Mouse (Mus musculus): ENCODE data around the gene Ccdc183. TPM values are rescaled to one million over a fixed set of nuclear protein-coding genes. Genes with fewer than 3 reads are reported as not detected.

The Ccdc183 gene
- polyA plus RNA-seq, 1 experiment from 2014 or later, result 0.09 TPM

DNA sequence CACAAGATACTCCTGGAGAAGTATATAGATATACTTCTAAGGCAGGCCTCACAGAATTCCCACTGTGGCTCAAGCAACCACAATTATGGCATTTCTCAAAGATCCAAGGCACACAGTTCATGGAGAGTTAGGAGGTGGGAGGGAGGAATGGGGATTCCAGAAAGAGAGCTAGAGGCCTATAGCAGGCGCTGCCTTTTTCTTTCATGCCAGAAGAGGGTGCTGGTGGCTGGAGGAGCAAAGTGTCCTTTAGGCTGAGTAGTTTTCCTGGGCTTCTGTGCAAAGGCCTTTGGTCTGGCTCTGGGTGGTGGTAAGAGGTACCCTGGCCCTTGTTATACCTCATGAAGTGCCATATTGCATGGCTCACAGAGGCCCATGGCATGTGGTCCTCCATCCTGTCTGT, 16.6 kb upstream of the Ccdc183 start:
- no peak for ATAC-seq (ENCODE audit: low read depth)
- Histone ChIP-seq H3K36me3 (no peaks in the 10 kb centered on the region), H3K4me1 (replicated peaks) (no peaks in the 10 kb centered on the region), H3K27me3 (no peaks in the 10 kb centered on the region), H3K9me3 (replicated peaks) (no peaks in the 10 kb centered on the region), H3K9ac (no peak overlapping the region), H3K4me3 (replicated peaks) (no peak overlapping the region), H3K4me2 (no peak overlapping the region), H3K27ac (no peak overlapping the region)
- no peak for DNase-seq
- 50% methylated on average over 1 of the region's 1 CpGs for WGBS (ENCODE audit: insufficient replicate concordance)

DNA sequence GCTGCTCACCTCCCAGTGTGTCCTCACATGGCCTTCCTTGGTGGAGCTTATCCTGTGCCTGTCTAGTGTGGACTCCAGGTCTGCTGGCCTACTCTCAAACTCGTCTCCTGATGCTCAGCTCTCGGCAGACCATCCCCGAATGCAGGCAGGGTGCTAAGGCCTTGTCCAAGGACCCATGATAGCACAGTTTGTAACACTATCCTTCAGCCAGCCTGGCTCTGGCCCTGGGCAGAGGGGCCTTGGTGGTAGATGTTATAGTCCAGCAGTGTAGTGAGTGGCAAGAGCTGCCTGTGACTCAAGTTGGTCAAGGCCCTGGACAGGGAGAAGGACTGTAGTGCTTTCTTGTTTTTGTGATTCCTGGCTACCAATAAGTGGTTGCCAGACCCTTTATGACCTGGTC, 16.1 kb upstream of the Ccdc183 start:
- no peak overlapping the region for H3K27ac ChIP-seq
- no peak for DNase-seq
- no peak for ATAC-seq (ENCODE audit: low read depth)
- H3K9me3 ChIP-seq (replicated peaks), result no peaks in the 10 kb centered on the region
- H3K4me1 ChIP-seq (replicated peaks), result no peaks in the 10 kb centered on the region
- no peak overlapping the region for H3K4me2 ChIP-seq
- H3K27me3 ChIP-seq, result no peaks in the 10 kb centered on the region
- no peak overlapping the region for H3K9ac ChIP-seq
- WGBS (ENCODE audit: insufficient replicate concordance), result 52% methylated on average over 3 of the region's 3 CpGs
- H3K36me3 ChIP-seq, result no peaks in the 10 kb centered on the region
- H3K4me3 ChIP-seq (replicated peaks), result no peak overlapping the region

DNA sequence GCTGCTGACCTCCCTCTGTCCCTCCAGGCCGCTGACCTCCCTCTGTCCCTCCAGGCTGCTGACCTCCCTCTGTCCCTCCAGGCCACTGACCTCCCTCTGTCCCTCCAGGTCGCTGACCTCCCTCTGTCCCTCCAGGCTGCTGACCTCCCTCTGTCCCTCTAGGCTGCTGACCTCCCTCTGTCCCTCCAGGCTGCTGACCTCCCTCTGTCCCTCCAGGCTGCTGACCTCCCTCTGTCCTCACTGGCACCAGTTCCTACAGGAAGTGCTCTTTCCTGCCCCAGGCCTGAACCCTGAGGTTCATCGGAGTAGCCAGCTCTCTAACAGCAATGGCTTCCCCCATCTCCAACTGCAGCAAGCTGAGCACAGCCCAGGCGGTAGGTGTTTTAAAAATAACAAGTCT, 11.3 kb upstream of the Ccdc183 start:
- Histone ChIP-seq H3K27ac (no peak overlapping the region), H3K4me3 (replicated peaks) (no peak overlapping the region)

DNA sequence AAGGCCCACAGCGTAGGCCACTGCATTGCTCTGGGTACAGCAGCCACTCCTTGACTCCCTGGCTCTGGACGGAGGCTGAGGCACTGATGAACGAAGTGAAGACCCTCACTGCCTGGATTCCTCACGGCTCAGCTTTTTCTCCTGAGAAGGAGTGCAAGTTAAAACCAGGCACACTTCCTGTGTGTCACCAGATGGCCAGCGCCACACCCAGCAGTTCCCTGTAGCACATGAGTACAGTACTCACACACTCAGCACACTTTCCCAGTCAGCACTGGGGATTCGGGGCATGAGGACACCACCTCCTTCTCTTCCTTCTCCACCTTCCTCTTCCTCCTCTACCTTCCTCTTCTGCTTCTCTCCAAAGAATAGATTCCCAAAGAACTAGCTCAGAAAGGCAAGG, 10.3 kb upstream of the Ccdc183 start, which contains the start of gene Fcna:
TSS of gene Fcna (minus strand) at position 220 of the 400 bp plus-strand sequence.
- H3K4me1 ChIP-seq (replicated peaks), result no peaks in the 10 kb centered on the region
- no peaks in the 10 kb centered on the region for H3K9me3 ChIP-seq (replicated peaks)
- H3K9ac ChIP-seq, result no peak within 1 kb of the TSS
- H3K4me3 ChIP-seq (replicated peaks), result no peak within 1 kb of the TSS
- no peaks in the 10 kb centered on the region for H3K27me3 ChIP-seq
- 39% methylated on average over 6 of the region's 6 CpGs for WGBS (ENCODE audit: insufficient replicate concordance)
- H3K27ac ChIP-seq, result no peak within 1 kb of the TSS
- H3K4me2 ChIP-seq, result no peak within 1 kb of the TSS
- ATAC-seq (ENCODE audit: low read depth) (peak; percentile 27; the same call in 1 of the 2 replicates), DNase-seq (no peak)
- H3K36me3 ChIP-seq, result no peaks in the 10 kb centered on the region

More for the DNA sequence above, 11.3 kb upstream of the Ccdc183 start:
- DNase-seq (no peak), ATAC-seq (ENCODE audit: low read depth) (no peak; the same call in 1 of the 2 replicates)
- Histone ChIP-seq H3K9me3 (replicated peaks) (no peaks in the 10 kb centered on the region), H3K4me1 (replicated peaks) (no peaks in the 10 kb centered on the region), H3K9ac (no peak overlapping the region), H3K27me3 (no peaks in the 10 kb centered on the region), H3K36me3 (no peaks in the 10 kb centered on the region), H3K4me2 (no peak overlapping the region)
- WGBS (ENCODE audit: insufficient replicate concordance), result 27% methylated on average over 4 of the region's 4 CpGs

DNA sequence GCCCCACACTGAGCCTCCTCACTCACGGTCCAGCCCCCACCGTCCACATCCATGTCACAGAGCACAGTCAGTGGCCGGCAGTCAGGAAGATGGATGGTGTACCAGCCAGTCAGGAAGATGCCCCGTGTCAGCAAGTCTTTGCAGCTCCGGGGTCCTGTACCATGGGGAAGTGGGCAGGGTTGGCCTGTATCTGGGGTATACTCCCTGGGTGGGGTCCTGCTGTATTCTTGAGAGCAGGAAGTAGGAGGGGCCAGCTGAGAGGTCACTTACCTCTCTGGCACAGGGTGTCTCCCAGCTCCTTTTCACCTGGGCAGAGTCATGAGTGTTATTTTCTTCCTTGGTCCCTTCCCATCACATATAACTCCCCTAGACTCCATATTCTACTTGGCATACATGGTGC, 8.5 kb upstream of the Ccdc183 start:
- Histone ChIP-seq H3K36me3 (no peaks in the 10 kb centered on the region), H3K9ac (no peak overlapping the region), H3K4me2 (no peak overlapping the region), H3K27me3 (no peaks in the 10 kb centered on the region), H3K27ac (no peak overlapping the region), H3K4me1 (replicated peaks) (peaks cover 11% of the 10 kb centered on the region), H3K9me3 (replicated peaks) (no peaks in the 10 kb centered on the region), H3K4me3 (replicated peaks) (no peak overlapping the region)
- WGBS (ENCODE audit: insufficient replicate concordance), result 30% methylated on average over 5 of the region's 5 CpGs
- no peak for ATAC-seq (ENCODE audit: low read depth)
- no peak for DNase-seq

DNA sequence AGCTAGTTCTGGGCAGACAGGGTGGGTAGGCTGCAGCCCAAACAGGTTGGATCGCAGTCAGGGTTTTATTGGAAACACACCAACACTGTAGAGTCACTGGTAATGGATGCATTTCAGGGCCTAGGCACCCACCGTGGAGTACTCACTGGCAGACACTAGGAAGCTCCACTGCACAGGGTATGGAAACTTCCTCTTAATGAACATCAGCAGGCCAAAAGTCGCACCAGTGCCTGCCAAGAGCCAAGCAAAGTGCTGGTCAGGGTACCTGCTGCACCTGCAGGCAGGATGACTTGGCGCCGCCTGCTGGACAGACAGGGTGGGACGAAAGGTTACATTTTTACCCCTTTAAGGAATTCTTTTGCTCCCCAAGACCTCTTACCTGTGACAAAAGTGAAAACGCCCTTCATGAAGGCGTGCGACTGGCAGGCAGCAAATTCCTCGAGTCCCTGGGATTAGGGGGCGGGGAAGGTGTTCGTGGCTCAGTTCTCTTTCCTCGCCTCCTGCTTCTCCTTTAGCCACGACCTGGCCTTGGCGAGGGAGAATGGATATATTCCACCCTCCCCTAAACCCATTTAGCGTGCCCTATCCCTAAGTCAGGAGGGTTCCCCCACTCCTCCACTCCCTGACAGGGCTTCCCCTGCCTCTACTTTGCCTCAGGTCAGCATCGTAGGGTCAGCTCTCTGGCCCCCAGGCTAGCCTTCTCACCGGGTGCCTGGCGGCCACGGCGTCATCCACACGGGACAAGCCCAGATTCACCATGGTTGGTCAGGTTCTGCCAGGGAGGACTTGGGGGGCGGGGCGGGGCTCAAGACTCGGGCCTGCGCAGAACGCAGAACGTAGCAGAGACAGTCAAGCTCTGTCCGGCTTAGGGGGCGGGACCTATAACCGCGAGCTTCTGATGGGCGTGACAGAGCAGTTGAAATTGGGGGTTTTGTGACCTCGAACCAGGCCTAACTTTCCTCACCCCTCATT, 4.0 kb upstream of the Ccdc183 start, which contains the start of gene Tmem141:
TSS of gene Tmem141 (minus strand) at position 777 of the 972 bp plus-strand sequence.
- peak within 1 kb of the TSS; percentile 54 for H3K9ac ChIP-seq
- peak within 1 kb of the TSS; percentile 53 for H3K4me3 ChIP-seq (replicated peaks)
- peak; percentile 81 for ATAC-seq (ENCODE audit: low read depth)
- no peaks in the 10 kb centered on the region for H3K9me3 ChIP-seq (replicated peaks)
- peak within 1 kb of the TSS; percentile 72 for H3K4me2 ChIP-seq
- DNase-seq, result peak; percentile 67
- H3K4me1 ChIP-seq (replicated peaks), result peaks cover 13% of the 10 kb centered on the region
- peaks cover 35% of the 10 kb centered on the region for H3K27me3 ChIP-seq
- H3K36me3 ChIP-seq, result no peaks in the 10 kb centered on the region
- H3K27ac ChIP-seq, result no peak within 1 kb of the TSS
- 6% methylated on average over 34 of the region's 34 CpGs for WGBS (ENCODE audit: insufficient replicate concordance)

DNA sequence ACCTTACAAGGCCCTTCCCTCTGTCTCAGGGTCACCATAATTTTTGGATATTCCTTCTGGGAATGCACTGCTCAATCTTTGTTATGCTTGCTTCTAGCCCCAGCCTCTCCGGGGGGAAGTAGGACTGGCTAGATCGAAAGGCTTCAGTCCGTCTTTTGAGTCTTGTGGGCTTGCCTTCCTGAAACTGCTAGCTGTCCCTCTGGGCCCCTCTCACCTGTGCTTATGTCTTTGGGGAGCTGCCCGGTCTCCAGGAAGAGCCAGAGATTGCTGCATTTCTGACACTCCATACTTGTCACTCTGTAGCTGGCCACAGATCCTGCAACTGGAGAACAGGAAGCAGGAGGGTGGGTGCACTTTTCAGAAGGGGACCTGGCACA, 3.4 kb upstream of the Ccdc183 start:
- Histone ChIP-seq H3K4me1 (replicated peaks) (peaks cover 20% of the 10 kb centered on the region), H3K4me3 (replicated peaks) (no peak overlapping the region), H3K9ac (no peak overlapping the region), H3K4me2 (peak overlapping the region; percentile 72), H3K27ac (no peak overlapping the region), H3K9me3 (replicated peaks) (no peaks in the 10 kb centered on the region), H3K36me3 (no peaks in the 10 kb centered on the region), H3K27me3 (peaks cover 42% of the 10 kb centered on the region)
- 50% methylated on average over 4 of the region's 4 CpGs for WGBS (ENCODE audit: insufficient replicate concordance)
- no peak for DNase-seq
- ATAC-seq (ENCODE audit: low read depth), result no peak

DNA sequence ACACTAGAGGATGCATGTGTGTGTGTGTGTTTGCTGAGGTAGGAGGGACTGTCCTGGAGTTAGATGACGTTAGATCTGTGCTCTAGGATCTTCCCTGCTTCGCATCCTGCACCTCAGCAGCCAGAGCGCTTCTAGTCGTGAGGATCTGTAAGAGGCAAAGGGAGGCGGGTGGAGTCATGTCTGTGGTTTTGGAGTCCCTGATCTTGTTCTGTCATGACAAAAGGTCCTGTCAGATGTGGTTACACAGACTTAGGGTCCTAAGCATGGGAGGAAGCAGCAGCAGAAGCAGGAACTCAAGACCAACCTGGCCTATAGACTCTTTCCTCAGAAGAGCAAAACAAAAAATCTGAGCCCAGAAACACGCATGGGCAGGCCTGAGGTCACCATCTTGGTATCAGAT, 2.9 kb upstream of the Ccdc183 start:
- Histone ChIP-seq H3K9me3 (replicated peaks) (no peaks in the 10 kb centered on the region), H3K9ac (no peak overlapping the region), H3K4me1 (replicated peaks) (peaks cover 22% of the 10 kb centered on the region), H3K27me3 (peaks cover 46% of the 10 kb centered on the region), H3K27ac (no peak overlapping the region), H3K4me3 (replicated peaks) (no peak overlapping the region), H3K4me2 (no peak overlapping the region), H3K36me3 (no peaks in the 10 kb centered on the region)
- DNase-seq, result no peak
- WGBS (ENCODE audit: insufficient replicate concordance), result 16% methylated on average over 6 of the region's 6 CpGs
- no peak for ATAC-seq (ENCODE audit: low read depth)

DNA sequence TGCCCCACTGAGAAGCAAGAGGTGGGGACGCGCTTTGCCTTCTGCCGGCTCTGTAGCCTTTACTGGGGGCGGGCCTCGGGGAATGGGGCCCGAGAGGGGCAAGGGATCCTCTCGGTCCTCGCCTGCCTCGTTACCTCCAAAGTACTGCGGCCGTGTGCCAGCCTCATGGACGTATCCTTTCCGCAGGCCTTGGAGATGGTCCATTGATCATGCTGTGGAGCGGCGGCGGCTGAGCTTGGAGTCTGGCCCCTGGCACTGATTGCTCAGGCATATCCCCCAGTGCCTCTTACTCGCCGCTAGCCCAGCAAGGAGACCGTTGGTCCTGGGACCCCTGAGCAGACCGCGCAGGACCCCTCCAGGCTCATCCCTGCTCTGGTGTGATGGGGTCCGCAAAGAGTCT, 1.1 kb downstream of the Ccdc183 start:
- no peak for ATAC-seq (ENCODE audit: low read depth)
- Histone ChIP-seq H3K36me3 (no peaks in the 10 kb centered on the region), H3K4me3 (replicated peaks) (no peak overlapping the region), H3K4me2 (peak overlapping the region; percentile 21; the same call in 1 of the 2 replicates), H3K9ac (no peak overlapping the region), H3K9me3 (replicated peaks) (no peaks in the 10 kb centered on the region), H3K27me3 (peaks cover 75% of the 10 kb centered on the region), H3K4me1 (replicated peaks) (peaks cover 15% of the 10 kb centered on the region), H3K27ac (no peak overlapping the region)
- no peak for DNase-seq
- 17% methylated on average over 22 of the region's 22 CpGs for WGBS (ENCODE audit: insufficient replicate concordance)

DNA sequence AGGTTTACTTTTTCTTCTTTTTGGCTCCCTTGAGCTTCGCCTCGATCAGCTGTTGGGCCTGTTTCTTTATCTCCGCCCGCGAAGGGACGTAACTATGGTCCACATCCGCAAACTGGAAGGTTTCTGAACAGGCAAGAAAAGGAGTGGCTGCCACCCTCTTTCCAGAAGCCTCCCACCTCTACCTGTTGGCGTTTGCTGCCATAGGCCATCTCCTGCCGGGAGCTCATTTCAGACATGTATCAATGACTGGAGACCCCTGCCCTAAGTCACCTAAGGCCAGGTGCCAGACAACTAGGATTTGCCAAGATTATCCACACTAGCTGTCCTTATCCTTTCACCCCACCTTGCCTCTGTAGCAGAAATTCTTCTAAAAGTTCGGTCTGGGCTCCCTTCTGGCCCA, 8.8 kb downstream of the Ccdc183 start:
- Histone ChIP-seq H3K9me3 (replicated peaks) (no peaks in the 10 kb centered on the region), H3K4me3 (replicated peaks) (peak overlapping the region; percentile 86), H3K27me3 (peaks cover 11% of the 10 kb centered on the region), H3K36me3 (0 out of 2 replicates have a peak, but pooled peaks cover 5% of the 10 kb centered on the region), H3K9ac (peak overlapping the region; percentile 94; the same call in 1 of the 2 replicates), H3K4me2 (peak overlapping the region; percentile 79), H3K27ac (0 out of 2 replicates have a peak overlapping the region, but pooled peaks have one; percentile 24), H3K4me1 (replicated peaks) (peaks cover 35% of the 10 kb centered on the region)
- peak; percentile 17; the same call in 1 of the 2 replicates for ATAC-seq (ENCODE audit: low read depth)
- no peak for DNase-seq
- WGBS (ENCODE audit: insufficient replicate concordance), result 47% methylated on average over 10 of the region's 10 CpGs

DNA sequence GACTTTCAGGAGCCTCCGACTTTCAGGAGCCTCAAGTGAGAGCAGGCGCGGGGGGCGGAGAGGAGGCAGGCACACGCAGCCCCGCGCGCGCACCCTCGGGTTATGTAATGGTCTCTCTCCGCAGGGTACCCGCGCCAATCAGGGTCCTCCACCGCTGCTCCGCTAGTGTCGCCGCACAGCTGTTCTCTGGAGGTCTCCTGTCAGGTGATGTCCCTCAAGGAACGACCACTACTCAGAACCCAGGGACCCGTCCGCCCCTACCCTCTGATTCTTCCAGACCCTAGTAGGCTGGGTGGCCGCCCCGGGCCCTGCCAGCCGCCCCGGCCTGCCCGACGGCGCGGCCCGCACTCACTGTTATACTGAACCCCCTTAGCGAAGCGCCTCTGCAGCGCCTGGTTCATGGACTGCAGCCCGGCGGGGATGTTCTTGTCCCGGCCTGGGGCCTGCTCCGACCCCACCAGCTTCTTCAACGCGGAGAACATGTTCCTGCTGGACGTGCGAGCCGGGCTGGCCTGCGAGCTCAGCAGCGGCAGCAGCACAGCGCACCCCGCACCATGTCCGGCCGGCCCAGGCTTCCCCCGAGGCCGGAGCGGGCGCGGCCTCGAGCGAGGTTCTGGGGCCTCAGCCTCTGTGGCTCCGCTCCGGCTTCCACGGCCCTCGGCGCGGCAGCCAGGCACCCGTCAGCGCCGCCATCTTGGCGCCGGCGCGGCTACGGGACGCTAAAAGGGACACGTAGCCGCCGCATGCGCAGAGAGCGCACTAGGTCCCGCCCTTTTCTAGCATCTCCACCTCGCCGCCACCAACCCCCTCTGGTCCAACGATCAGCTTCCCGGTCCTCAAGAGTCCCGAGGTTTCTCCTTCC, 9.5 kb downstream of the Ccdc183 start, which contains the start of gene Rabl6:
TSS of gene Rabl6 (minus strand) at position 761 of the 862 bp plus-strand sequence.
- peak within 1 kb of the TSS; percentile 94 for H3K9ac ChIP-seq
- H3K4me3 ChIP-seq (replicated peaks), result peak within 1 kb of the TSS; percentile 86
- peak; percentile 78 for DNase-seq
- peak within 1 kb of the TSS; percentile 79 for H3K4me2 ChIP-seq
- peaks cover 12% of the 10 kb centered on the region for H3K36me3 ChIP-seq
- no peaks in the 10 kb centered on the region for H3K9me3 ChIP-seq (replicated peaks)
- H3K4me1 ChIP-seq (replicated peaks), result peaks cover 35% of the 10 kb centered on the region
- WGBS (ENCODE audit: insufficient replicate concordance), result under 1% methylated on average over 80 of the region's 80 CpGs
- peaks cover 5% of the 10 kb centered on the region for H3K27me3 ChIP-seq
- ATAC-seq (ENCODE audit: low read depth), result peak; percentile 85
- peak within 1 kb of the TSS; percentile 88 for H3K27ac ChIP-seq
